Mouse (Mus musculus) embryo, embryonic 11.5 days (tissue): ENCODE results near the gene Abcc12.

ENCODE experiments used
- DNase-seq: peaks from one replicate; pipeline ENCODE4 v3.0.0-alpha.2; 2012; ENCODE audit warnings: low read depth, low spot score

Abcc12 gene

GRCm38 (mm10) chr8:86580458-86580857, at the start of gene Abcc12:
Gene Abcc12, minus strand, starts transcription at chr8:86580686.
- no peak for DNase-seq

GRCm38 (mm10) chr8:86630212-86630611, 49.7 kb upstream of the Abcc12 start:
- no peak for DNase-seq

GRCm38 (mm10) chr8:86624915-86625314, 44.4 kb upstream of the Abcc12 start:
- no peak for DNase-seq

GRCm38 (mm10) chr8:86623911-86624731, 43.6 kb upstream of the Abcc12 start, which contains the start of gene Lonp2:
Gene Lonp2, plus strand, starts transcription at chr8:86624043.
- peak; percentile 92 for DNase-seq

GRCm38 (mm10) chr8:86623551-86623910, 43.0 kb upstream of the Abcc12 start:
- no peak for DNase-seq

GRCm38 (mm10) chr8:86617759-86618387, 37.4 kb upstream of the Abcc12 start:
- DNase-seq, result no peak

- no peak for DNase-seq
Observed at GRCm38 (mm10) chr8:86615095-86615769, 34.7 kb upstream of the Abcc12 start.

- no peak for DNase-seq
Observed at GRCm38 (mm10) chr8:86613798-86614197, 33.3 kb upstream of the Abcc12 start.

- DNase-seq, result no peak
Observed at GRCm38 (mm10) chr8:86604676-86605075, 24.2 kb upstream of the Abcc12 start.

GRCm38 (mm10) chr8:86603174-86603573, 22.7 kb upstream of the Abcc12 start:
- DNase-seq, result no peak

GRCm38 (mm10) chr8:86600311-86600710, 19.8 kb upstream of the Abcc12 start:
- no peak for DNase-seq

- DNase-seq, result no peak
Observed at GRCm38 (mm10) chr8:86599299-86599698, 18.8 kb upstream of the Abcc12 start.

GRCm38 (mm10) chr8:86597681-86598080, 17.2 kb upstream of the Abcc12 start:
- no peak for DNase-seq

- DNase-seq, result no peak
Observed at GRCm38 (mm10) chr8:86595671-86596070, 15.2 kb upstream of the Abcc12 start.

- no peak for DNase-seq
Observed at GRCm38 (mm10) chr8:86594159-86594796, 13.8 kb upstream of the Abcc12 start.

GRCm38 (mm10) chr8:86593099-86593498, 12.6 kb upstream of the Abcc12 start:
- no peak for DNase-seq

GRCm38 (mm10) chr8:86588338-86588737, 7.9 kb upstream of the Abcc12 start:
- DNase-seq, result no peak

GRCm38 (mm10) chr8:86586642-86587041, 6.2 kb upstream of the Abcc12 start:
- DNase-seq, result no peak

GRCm38 (mm10) chr8:86586058-86586457, 5.6 kb upstream of the Abcc12 start:
- no peak for DNase-seq

- DNase-seq, result peak; percentile 71
Observed at GRCm38 (mm10) chr8:86585532-86585931, 5.0 kb upstream of the Abcc12 start.

- DNase-seq, result peak; percentile 82
Observed at GRCm38 (mm10) chr8:86585118-86585517, 4.6 kb upstream of the Abcc12 start.

- no peak for DNase-seq
Observed at GRCm38 (mm10) chr8:86581921-86582331, 1.4 kb upstream of the Abcc12 start.
